Mouse (Mus musculus) intestine, embryonic 15.5 days (tissue): ENCODE measurements around the gene Ilf2. TPM values are rescaled to one million over a fixed set of nuclear protein-coding genes. Genes with fewer than 3 reads are reported as not detected.
A peak's percentile ranks its signal among the peaks of the same experiment; 100 is the strongest.

Experiments
- ATAC-seq: fragments of 200-750 bp; cut with Nextera tagmentation; 2 replicates; pipeline ENCODE4 v1.8.0; 2017; ENCODE audit warnings: moderate TSS enrichment, moderate library complexity
- H3K27ac ChIP-seq: fragments of 300-500 bp; sonication (generic); 2 replicates; pipeline ENCODE4 v1.5.1; 2015; ENCODE audit warnings: mild to moderate bottlenecking, inconsistent platforms
- H3K27me3 ChIP-seq: fragments of 300-500 bp; sonication (generic); replicated peaks from 2 replicates; pipeline ENCODE4 v1.6.1; 2015; ENCODE audit warnings: inconsistent platforms
- H3K36me3 ChIP-seq: fragments of 300-500 bp; sonication (generic); 2 replicates; pipeline ENCODE4 v1.6.1; 2015; ENCODE audit warnings: inconsistent platforms
- H3K4me1 ChIP-seq: fragments of 300-500 bp; sonication (generic); replicated peaks from 2 replicates; pipeline ENCODE4 v1.6.1; 2015; ENCODE audit warnings: inconsistent platforms
- H3K4me2 ChIP-seq: fragments of 300-500 bp; sonication (generic); replicated peaks from 2 replicates; pipeline ENCODE4 v1.6.1; 2015; ENCODE audit warnings: mild to moderate bottlenecking, inconsistent platforms
- H3K4me3 ChIP-seq: fragments of 300-500 bp; sonication (generic); replicated peaks from 2 replicates; pipeline ENCODE4 v1.5.1; 2015; ENCODE audit warnings: inconsistent platforms
- H3K9ac ChIP-seq: fragments of 300-500 bp; sonication (generic); 2 replicates; pipeline ENCODE4 v1.6.1; 2015; ENCODE audit warnings: inconsistent platforms
- H3K9me3 ChIP-seq: fragments of 300-500 bp; sonication (generic); 2 replicates; pipeline ENCODE4 v1.6.1; 2016; ENCODE audit warnings: inconsistent platforms
- WGBS: fragments of 180-500 bp; shearing (Covaris S2); methylation state at CpG from one replicate; pipeline ENCODE4 v1.1.7; 2015; 5-methylcytosine and 5-hydroxymethylcytosine counted together
- polyA plus RNA-seq: library from polyadenylated mRNA; unstranded; fragments of >200 nt; fragmentation: Nextera tagmentation; extraction: Ambion mirVana; gene quantifications from 2 replicates; pipeline ENCODE4 v1.2.1, GENCODE M21; 2015

Ilf2 gene
- polyA plus RNA-seq, 1 experiment from 2014 or later = 157 TPM

DNA sequence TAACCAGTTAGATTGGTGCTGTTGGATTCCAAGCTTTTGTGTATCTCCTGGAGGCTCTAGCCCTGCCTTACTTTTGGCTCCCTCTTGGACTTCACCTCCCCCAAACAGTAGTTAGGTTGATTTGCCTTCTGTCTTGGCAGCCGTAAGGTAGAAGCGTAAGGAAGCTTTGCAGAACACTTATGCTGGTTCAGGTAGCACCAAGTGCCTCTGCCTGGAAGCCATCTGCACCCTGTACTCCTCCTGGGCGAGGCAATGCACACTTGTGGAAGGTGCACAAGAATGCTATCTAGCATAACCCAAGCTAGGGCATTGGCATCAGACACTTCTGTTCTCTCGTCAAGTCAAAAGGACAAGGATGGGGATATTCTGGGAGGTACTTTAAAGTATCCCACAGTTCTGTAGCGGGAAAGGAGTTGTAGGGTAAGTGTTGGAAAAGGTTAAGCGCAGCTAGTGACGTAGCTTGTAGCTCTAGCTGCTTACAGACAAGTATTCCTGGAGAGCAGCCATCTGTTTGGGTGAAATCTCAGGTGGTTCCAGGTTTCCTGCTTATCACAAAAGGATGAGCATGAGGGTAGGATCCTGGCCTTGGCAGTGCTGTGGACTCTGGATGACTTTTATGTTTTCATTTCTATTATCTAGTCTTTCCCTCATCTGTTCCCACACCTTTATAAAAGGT lies 20.1 kb downstream of the Ilf2 start:
- H3K4me2 ChIP-seq = no peak overlapping the region
- H3K4me1 ChIP-seq = peaks cover 4% of the 10 kb centered on the region; the same call in 1 of the 2 replicates
- no peak overlapping the region for H3K27ac ChIP-seq
- no peak overlapping the region for H3K9ac ChIP-seq
- no peaks in the 10 kb centered on the region for H3K9me3 ChIP-seq
- WGBS = 93% methylated on average over 7 of the region's 7 CpGs
- H3K4me3 ChIP-seq = no peak overlapping the region
- peaks cover 18% of the 10 kb centered on the region for H3K36me3 ChIP-seq
- ATAC-seq = no peak
- H3K27me3 ChIP-seq = no peaks in the 10 kb centered on the region

DNA sequence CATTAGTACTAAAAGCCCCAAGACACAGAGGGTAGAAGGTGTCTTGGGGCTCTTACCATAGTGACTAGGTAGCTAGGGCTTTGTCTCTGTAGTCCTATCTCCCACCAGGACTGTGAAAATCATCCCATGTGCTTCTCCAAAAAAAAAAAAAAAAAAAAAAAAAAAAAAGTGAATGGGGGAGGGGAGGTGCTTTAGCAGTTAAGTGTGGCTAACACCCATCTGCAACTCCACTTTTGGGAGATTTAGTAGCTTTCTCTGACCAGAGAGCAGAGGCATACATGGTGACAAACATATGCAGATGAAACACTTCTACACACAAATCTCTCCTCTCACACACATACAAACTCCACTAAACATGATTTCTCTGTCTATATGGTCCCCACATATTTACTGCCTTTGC lies 21.7 kb downstream of the Ilf2 start:
- Histone ChIP-seq H3K4me1 (peaks cover 4% of the 10 kb centered on the region; the same call in 1 of the 2 replicates), H3K9me3 (no peaks in the 10 kb centered on the region), H3K4me2 (no peak overlapping the region), H3K36me3 (peaks cover 27% of the 10 kb centered on the region), H3K27ac (no peak overlapping the region), H3K4me3 (no peak overlapping the region), H3K27me3 (no peaks in the 10 kb centered on the region), H3K9ac (no peak overlapping the region)
- no peak for ATAC-seq

DNA sequence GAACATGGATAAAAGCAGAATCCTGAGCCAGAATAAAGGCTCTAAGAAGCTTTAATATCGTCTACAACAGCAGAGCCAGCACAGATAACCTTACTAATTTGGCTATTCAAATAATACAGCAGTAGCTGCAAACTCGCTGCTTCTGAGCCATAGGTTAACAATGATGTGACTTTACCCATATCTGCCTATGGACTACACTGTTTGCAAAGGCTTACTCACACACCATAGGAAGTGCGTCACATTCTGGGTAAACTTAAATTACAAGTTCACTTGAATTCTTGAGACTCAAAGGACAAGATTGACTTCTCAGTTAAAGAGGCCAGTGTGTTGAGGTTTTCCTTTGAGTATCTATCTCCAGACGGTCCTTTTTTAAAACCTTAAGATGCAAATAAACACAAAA lies 27.5 kb downstream of the Ilf2 start:
- Histone ChIP-seq H3K4me2 (no peak overlapping the region), H3K36me3 (peaks cover 28% of the 10 kb centered on the region), H3K27ac (no peak overlapping the region), H3K9me3 (no peaks in the 10 kb centered on the region), H3K27me3 (no peaks in the 10 kb centered on the region), H3K4me3 (no peak overlapping the region), H3K9ac (no peak overlapping the region), H3K4me1 (peaks cover 13% of the 10 kb centered on the region; the same call in 1 of the 2 replicates)
- 68% methylated on average over 4 of the region's 4 CpGs for WGBS
- no peak for ATAC-seq

DNA sequence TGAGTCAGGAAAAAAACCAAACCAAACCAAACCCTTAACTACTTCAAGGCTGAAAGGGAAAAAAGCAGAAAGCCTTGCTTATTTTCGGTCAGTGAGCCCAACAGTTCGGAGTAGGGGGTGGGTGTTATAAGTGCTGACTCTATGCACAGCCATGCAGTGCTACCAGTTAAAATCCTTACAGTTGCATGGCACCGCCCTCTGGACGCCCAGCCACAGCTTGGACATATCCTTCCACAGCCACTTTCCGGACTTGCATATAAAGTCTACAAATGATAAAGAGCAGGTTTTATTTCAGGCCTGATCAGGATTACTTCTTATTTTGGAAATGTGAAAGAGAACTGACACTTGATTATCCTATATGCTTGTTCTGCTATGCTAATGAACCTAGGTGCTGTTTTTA lies 29.3 kb downstream of the Ilf2 start:
- H3K9ac ChIP-seq = no peak overlapping the region
- no peak for ATAC-seq
- H3K4me3 ChIP-seq = no peak overlapping the region
- H3K4me1 ChIP-seq = peaks cover 13% of the 10 kb centered on the region; the same call in 1 of the 2 replicates
- no peaks in the 10 kb centered on the region for H3K27me3 ChIP-seq
- peaks cover 26% of the 10 kb centered on the region for H3K36me3 ChIP-seq
- no peaks in the 10 kb centered on the region for H3K9me3 ChIP-seq
- H3K27ac ChIP-seq = no peak overlapping the region
- WGBS = 93% methylated on average over 5 of the region's 5 CpGs
- no peak overlapping the region for H3K4me2 ChIP-seq

DNA sequence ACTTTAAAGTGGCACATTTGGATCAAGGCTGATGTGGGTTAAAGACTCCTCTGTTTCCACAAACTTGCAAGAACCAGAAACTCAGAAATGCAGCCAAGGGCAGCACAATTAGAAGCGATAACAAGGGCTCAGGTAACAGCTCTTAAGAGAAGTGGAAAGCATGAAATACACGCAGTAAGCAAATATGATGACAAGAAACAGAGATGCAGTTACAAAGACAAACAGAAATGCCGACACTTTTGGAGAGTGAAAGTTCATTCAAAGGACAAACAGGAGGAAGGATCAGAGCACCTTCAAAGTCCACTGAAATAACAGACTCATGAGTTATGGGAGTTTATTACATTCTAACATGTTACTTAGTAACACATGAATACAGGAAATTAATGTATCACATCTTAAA lies 30.4 kb downstream of the Ilf2 start:
- no peak overlapping the region for H3K27ac ChIP-seq
- H3K4me3 ChIP-seq = no peak overlapping the region
- no peak overlapping the region for H3K4me2 ChIP-seq
- 69% methylated on average over 3 of the region's 3 CpGs for WGBS
- no peak for ATAC-seq
- H3K27me3 ChIP-seq = no peaks in the 10 kb centered on the region
- H3K9ac ChIP-seq = no peak overlapping the region
- H3K36me3 ChIP-seq = peaks cover 21% of the 10 kb centered on the region
- no peaks in the 10 kb centered on the region for H3K9me3 ChIP-seq
- H3K4me1 ChIP-seq = peaks cover 13% of the 10 kb centered on the region; the same call in 1 of the 2 replicates

DNA sequence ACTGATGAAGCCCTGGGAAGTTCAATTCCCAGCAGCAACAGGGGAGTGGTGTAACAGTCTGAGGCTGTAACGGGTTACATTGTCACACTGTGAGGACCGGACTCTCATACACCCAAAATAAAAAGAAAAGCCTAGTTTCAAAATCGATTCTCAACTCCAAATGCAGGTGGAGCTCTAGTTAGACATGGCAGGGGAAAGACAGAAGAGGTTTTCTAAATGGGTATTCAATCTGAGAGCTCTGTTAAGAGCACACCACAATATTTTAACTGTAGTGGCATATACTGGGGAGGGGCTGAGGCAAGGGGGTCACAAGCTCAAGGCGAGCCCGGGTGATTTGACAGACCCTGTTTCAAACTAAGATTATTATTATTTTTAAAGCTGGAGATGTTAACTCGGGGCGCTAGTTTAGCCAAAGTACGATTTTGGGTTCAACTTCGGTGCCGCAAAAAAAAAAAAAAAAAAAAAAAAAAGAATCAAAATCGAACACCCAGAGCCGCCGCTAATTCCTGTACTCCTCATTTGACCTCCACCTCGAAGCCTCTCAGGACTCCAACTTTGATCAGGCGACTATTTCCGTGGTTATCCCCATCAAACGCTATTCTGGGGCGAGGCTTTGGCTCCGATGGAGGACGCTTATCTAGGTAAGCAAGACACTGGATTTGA lies 32.5 kb downstream of the Ilf2 start:
- H3K9me3 ChIP-seq = no peaks in the 10 kb centered on the region
- H3K4me3 ChIP-seq = peak overlapping the region; percentile 97
- H3K9ac ChIP-seq = peak overlapping the region; percentile 99
- peak overlapping the region; percentile 61 for H3K4me2 ChIP-seq
- 3% methylated on average over 20 of the region's 20 CpGs for WGBS
- H3K4me1 ChIP-seq = peaks cover 15% of the 10 kb centered on the region; the same call in 1 of the 2 replicates
- ATAC-seq = no peak
- H3K27ac ChIP-seq = peak overlapping the region; percentile 95
- peaks cover 10% of the 10 kb centered on the region for H3K36me3 ChIP-seq
- H3K27me3 ChIP-seq = no peaks in the 10 kb centered on the region

DNA sequence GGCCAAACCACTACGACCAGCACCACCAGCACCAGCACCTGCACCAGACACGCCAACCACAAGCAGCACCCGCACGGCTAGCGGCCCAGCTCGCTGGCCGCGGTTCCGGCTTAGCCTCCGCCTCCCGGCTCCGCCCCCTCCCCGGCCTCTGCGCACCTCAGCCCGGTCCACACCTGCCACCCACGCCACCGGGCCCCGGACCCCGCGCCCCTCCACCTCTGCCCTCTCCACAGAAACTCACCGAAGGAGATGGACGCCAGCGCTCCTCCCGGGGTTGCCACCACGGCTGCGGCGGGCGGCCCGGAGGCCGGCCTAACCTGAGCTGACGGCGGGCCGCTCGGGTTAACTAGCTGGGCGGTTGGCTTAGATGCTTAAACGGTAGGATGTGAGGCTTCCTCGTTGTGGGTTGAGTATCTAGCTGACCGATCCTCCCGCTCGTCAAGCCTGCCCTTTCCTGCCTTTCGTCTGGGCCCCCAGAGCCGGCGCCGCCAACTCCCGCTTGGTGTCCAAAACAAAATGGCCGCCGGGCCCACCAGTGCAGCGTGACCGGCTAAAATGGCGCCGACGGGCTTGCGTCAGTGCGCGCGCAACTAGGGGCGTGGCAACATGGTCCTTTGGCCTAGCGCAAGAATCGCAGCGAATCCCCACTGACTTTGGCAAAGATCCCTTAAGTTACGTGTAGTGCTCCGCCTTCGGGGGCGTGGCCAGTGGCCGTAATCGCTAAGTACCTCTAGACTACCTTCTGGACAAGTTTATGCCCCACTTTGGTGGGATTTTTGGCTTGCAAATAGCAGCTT lies 33.2 kb downstream of the Ilf2 start, which contains the start of gene Chtop:
Chtop (minus strand) TSS at position 549 of the 797 bp plus-strand sequence.
- H3K27ac ChIP-seq = peak within 1 kb of the TSS; percentile 95
- H3K4me3 ChIP-seq = peak within 1 kb of the TSS; percentile 97
- under 1% methylated on average over 66 of the region's 66 CpGs for WGBS
- H3K9ac ChIP-seq = peak within 1 kb of the TSS; percentile 99
- peak within 1 kb of the TSS; percentile 61 for H3K4me2 ChIP-seq
- H3K36me3 ChIP-seq = peaks cover 8% of the 10 kb centered on the region; the same call in 1 of the 2 replicates
- peaks cover 21% of the 10 kb centered on the region for H3K4me1 ChIP-seq
- no peaks in the 10 kb centered on the region for H3K9me3 ChIP-seq
- peak; percentile 94 for ATAC-seq
- H3K27me3 ChIP-seq = no peaks in the 10 kb centered on the region

DNA sequence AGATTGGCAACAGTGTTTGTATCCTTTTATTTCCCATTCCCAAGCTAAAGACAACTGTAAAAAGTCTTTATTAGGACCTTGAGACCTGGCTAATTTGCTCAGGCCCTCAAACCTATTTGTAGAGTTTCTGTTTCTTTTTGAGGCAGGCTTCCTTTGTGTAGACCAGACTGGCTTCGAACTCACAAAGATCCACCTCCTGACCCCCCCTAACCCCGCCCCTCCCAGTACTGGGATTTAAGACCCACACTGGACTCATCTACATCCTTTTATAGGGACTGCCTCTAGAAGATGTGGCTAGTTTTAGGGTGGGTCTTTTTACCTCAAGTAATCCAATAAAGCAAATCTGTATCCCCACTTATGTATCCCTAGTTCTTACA lies 33.8 kb downstream of the Ilf2 start:
- H3K4me1 ChIP-seq = peaks cover 21% of the 10 kb centered on the region
- H3K27ac ChIP-seq = peak overlapping the region; percentile 61
- ATAC-seq = peak; percentile 6
- H3K4me3 ChIP-seq = peak overlapping the region; percentile 97
- 18% methylated on average over 2 of the region's 2 CpGs for WGBS
- no peak overlapping the region for H3K9ac ChIP-seq
- H3K4me2 ChIP-seq = peak overlapping the region; percentile 61
- H3K36me3 ChIP-seq = peaks cover 8% of the 10 kb centered on the region; the same call in 1 of the 2 replicates
- no peaks in the 10 kb centered on the region for H3K9me3 ChIP-seq
- H3K27me3 ChIP-seq = no peaks in the 10 kb centered on the region

DNA sequence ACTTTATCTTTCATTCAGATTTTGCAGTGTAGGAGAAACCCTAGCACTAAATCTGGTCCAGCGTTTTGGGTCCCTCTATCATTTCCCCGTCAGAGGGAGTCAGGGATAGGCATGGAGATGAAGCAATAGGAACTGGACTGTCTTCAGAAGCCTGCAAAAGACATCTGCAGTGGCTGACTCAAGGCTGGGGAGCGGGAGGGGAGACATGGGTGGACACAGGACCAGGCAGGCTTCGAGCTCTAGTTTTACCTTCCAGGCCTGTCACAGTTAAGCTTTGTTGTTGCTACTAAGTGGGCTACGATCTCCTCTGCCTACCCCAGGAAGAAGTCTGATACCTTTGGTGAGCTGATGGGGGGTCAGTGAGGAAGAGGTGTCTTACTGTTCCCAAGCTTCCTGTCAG lies 36.4 kb downstream of the Ilf2 start:
- Histone ChIP-seq H3K4me1 (peaks cover 29% of the 10 kb centered on the region), H3K27ac (no peak overlapping the region), H3K9ac (no peak overlapping the region), H3K9me3 (no peaks in the 10 kb centered on the region), H3K4me2 (no peak overlapping the region), H3K4me3 (no peak overlapping the region), H3K27me3 (no peaks in the 10 kb centered on the region), H3K36me3 (no peaks in the 10 kb centered on the region)
- no peak for ATAC-seq
- WGBS = 85% methylated on average over 5 of the region's 5 CpGs

DNA sequence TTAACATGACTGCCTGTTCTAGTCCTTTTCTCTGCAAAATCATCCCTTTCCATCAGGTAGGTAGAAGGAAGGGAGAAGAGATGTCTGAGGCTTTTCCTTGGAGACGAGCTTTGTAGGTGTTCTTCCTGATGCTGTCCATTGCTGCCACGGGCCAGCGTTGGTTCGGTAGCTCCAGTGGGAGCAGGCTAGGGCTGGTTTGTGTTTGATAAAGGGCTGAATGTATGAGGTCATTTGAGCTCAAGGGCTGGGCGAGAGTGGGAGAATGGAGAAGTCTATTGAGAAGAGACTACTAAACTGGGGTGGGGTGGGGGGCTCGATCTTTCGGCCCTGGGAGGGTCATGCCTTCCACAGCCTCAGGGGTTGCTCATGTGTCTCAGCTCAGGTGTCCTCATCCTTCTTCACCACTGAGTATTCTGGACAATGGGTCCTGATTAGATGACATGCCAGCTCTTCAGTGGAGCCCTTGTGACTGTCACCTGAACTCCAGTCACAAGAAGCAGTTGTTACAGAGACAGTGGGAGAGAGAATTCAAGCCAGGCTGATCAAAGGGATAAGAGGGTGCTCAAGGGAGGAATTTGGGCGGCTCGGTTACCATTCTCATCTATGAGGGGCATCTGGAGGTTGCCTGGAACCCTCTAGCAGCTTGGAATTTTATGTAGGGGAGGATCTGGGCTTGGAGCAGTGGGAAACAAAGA lies 37.2 kb downstream of the Ilf2 start:
- H3K4me3 ChIP-seq = peak overlapping the region; percentile 43; the same call in 1 of the 2 replicates
- 77% methylated on average over 9 of the region's 9 CpGs for WGBS
- H3K27ac ChIP-seq = no peak overlapping the region
- H3K9ac ChIP-seq = peak overlapping the region; percentile 51; the same call in 1 of the 2 replicates
- H3K4me2 ChIP-seq = peak overlapping the region; percentile 87
- no peaks in the 10 kb centered on the region for H3K27me3 ChIP-seq
- peaks cover 21% of the 10 kb centered on the region for H3K4me1 ChIP-seq
- no peak for ATAC-seq
- no peaks in the 10 kb centered on the region for H3K36me3 ChIP-seq
- H3K9me3 ChIP-seq = no peaks in the 10 kb centered on the region

DNA sequence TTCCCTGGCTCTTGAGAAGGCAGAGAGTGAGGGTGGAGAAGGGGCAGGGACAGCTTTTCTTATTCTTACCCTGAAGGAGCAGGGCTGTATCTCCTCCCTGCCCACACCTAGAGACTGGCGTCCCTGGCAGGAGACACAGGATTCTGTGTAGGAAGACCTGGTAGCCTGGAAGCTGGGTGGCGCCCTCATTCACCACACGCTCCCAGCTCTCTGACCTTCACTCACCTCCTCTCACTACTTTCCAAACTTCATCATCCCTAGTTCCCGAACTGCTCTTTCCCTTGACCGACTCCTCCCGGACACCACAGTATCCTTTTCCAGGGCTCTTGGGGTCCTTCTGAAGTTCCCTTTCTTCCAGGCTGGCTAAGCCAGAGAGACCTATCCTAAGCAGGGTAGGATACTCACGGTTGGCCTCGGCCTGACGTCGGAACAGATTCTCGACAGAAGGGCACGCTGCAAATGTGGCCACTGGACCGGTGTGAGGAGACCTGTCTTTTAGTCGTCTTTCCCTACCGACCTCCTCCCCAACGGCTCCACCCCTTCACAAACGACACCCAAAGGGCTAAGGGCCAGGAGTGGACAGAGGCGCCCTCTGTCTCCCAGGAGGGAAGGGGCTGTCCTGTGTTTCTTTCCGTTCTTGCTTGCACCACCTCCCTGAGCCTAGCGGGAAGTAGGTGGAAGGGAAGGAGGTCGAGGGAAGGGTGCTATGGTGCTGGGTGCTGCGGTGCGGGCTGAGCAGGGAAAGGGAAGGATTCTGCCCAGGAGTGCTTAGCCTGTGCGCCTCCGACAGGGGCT lies 38.1 kb downstream of the Ilf2 start, which contains the start of the genes S100a1 and S100a13:
S100a1 (minus strand) TSS at position 597 of the 795 bp plus-strand sequence.
S100a13 (plus strand) TSS at position 640 of the 795 bp plus-strand sequence.
- peak within 1 kb of the TSS; percentile 87 for H3K4me2 ChIP-seq
- WGBS = 4% methylated on average over 25 of the region's 25 CpGs
- peak within 1 kb of the TSS; percentile 67 for H3K27ac ChIP-seq

More for the DNA sequence above, 38.1 kb downstream of the Ilf2 start, which contains the start of the genes S100a1 and S100a13:
- Histone ChIP-seq H3K4me1 (peaks cover 19% of the 10 kb centered on the region), H3K9ac (peak within 1 kb of the TSS; percentile 51), H3K9me3 (no peaks in the 10 kb centered on the region), H3K27me3 (no peaks in the 10 kb centered on the region), H3K36me3 (no peaks in the 10 kb centered on the region), H3K4me3 (peak within 1 kb of the TSS; percentile 43)
- peak; percentile 74 for ATAC-seq
